Mouse (Mus musculus) liver, embryonic 11.5 days (tissue): ENCODE results near the gene Hist1h3h. TPM values are rescaled to one million over a fixed set of nuclear protein-coding genes. Genes with fewer than 3 reads are reported as not detected.
"Not testable (repeated sequence)": the region's sequence is repeated elsewhere in the genome, so short reads cannot be mapped to it uniquely, and the experiment has no call there.

ENCODE experiments used
- ATAC-seq: fragments of 200-750 bp; cut with Nextera tagmentation; replicated peaks from 2 replicates; pipeline ENCODE4 v1.8.0; 2017; ENCODE audit warnings: moderate number of reproducible peaks, mild to moderate bottlenecking, moderate TSS enrichment, moderate library complexity; ENCODE audit not compliant: low FRiP score
- DNase-seq: peaks from one replicate; pipeline ENCODE4 v3.0.0-alpha.2; 2017; ENCODE audit warnings: low spot score
- H3K27ac ChIP-seq: fragments of 300-500 bp; sonication (generic); 2 replicates; pipeline ENCODE4 v1.5.1; 2014; ENCODE audit warnings: mild to moderate bottlenecking, low read depth, low read length, control low read depth
- H3K27me3 ChIP-seq: fragments of 300-500 bp; sonication (generic); replicated peaks from 2 replicates; pipeline ENCODE4 v1.6.1; 2014; ENCODE audit warnings: low read length, mixed read lengths; ENCODE audit not compliant: control insufficient read depth, insufficient read depth
- H3K36me3 ChIP-seq: fragments of 300-500 bp; sonication (generic); 2 replicates; pipeline ENCODE4 v1.6.1; 2014; ENCODE audit warnings: mild to moderate bottlenecking, low read length, moderate library complexity, mixed read lengths; ENCODE audit not compliant: control insufficient read depth, insufficient read depth
- H3K4me1 ChIP-seq: fragments of 300-500 bp; sonication (generic); replicated peaks from 2 replicates; pipeline ENCODE4 v1.6.1; 2014; ENCODE audit warnings: low read length, mixed read lengths; ENCODE audit not compliant: control insufficient read depth, insufficient read depth
- H3K4me2 ChIP-seq: fragments of 300-500 bp; sonication (generic); 2 replicates; pipeline ENCODE4 v1.6.1; 2014; ENCODE audit warnings: mild to moderate bottlenecking, control low read depth, moderate library complexity
- H3K4me3 ChIP-seq: fragments of 300-500 bp; sonication (generic); 2 replicates; pipeline ENCODE4 v1.5.1; 2014; ENCODE audit warnings: low read depth, low read length, control low read depth
- H3K9ac ChIP-seq: fragments of 300-500 bp; sonication (generic); 2 replicates; pipeline ENCODE4 v1.6.1; 2014; ENCODE audit warnings: low read depth, low read length, control low read depth
- H3K9me3 ChIP-seq: fragments of 300-500 bp; sonication (generic); 2 replicates; pipeline ENCODE4 v1.6.1; 2016; ENCODE audit warnings: low read length, inconsistent platforms, mixed read lengths; ENCODE audit not compliant: control insufficient read depth
- WGBS: fragments of 180-500 bp; shearing (Covaris S2); extraction: QIAGEN DNeasy Blood & Tissue Kit; methylation state at CpG from one replicate; pipeline ENCODE4 v1.1.7; 2014; 5-methylcytosine and 5-hydroxymethylcytosine counted together
- polyA plus RNA-seq: library from polyadenylated mRNA; unstranded; fragments of >200 nt; fragmentation: Nextera tagmentation; extraction: Ambion mirVana; gene quantifications from 2 replicates; pipeline ENCODE4 v1.2.1, GENCODE M21; 2014

Gene Hist1h3h
- polyA plus RNA-seq, 1 experiment from 2014 or later = 6.5 TPM

GRCm38 (mm10) chr13:21715131-21715863 is 2.2 kb upstream of the Hist1h3h start:
- H3K27ac ChIP-seq = peak overlapping the region; percentile 97
- H3K9ac ChIP-seq = peak overlapping the region; percentile 73
- no peaks in the 10 kb centered on the region for H3K27me3 ChIP-seq
- H3K36me3 ChIP-seq = no peaks in the 10 kb centered on the region
- DNase-seq (peak; percentile 68), ATAC-seq (no peak)
- H3K9me3 ChIP-seq = no peaks in the 10 kb centered on the region
- WGBS = 2% methylated on average over 22 of the region's 22 CpGs
- peak overlapping the region; percentile 74 for H3K4me2 ChIP-seq
- H3K4me1 ChIP-seq = peaks cover 10% of the 10 kb centered on the region
- H3K4me3 ChIP-seq = peak overlapping the region; percentile 35

- not testable (repeated sequence) for H3K27me3 ChIP-seq, H3K36me3 ChIP-seq, H3K9me3 ChIP-seq
- under 1% methylated on average over 28 of the region's 50 CpGs for WGBS
- peaks cover 15% of the 10 kb centered on the region for H3K4me1 ChIP-seq
- peak within 1 kb of the TSS; percentile 74 for H3K4me2 ChIP-seq
- peak; percentile 86 for ATAC-seq
- H3K4me3 ChIP-seq = peak within 1 kb of the TSS; percentile 52
- peak within 1 kb of the TSS; percentile 73 for H3K9ac ChIP-seq
- DNase-seq = peak; percentile 76
- H3K27ac ChIP-seq = peak within 1 kb of the TSS; percentile 97
These were observed 1.5 kb upstream of the Hist1h3h start, which contains the start of the genes Hist1h2bl and Hist1h2ai for GRCm38 (mm10) chr13:21715864-21716539. Gene Hist1h2bl, minus strand, starts transcription at chr13:21716143. Gene Hist1h2ai, plus strand, starts transcription at chr13:21716422.

GRCm38 (mm10) chr13:21716540-21717391 is 693 bp upstream of the Hist1h3h start:
- ATAC-seq (peak; percentile 3; the same call in 1 of the 2 replicates), DNase-seq (peak; percentile 59)
- Histone ChIP-seq H3K4me1 (peaks cover 15% of the 10 kb centered on the region), H3K4me2 (peak overlapping the region; percentile 72), H3K9ac (peak overlapping the region; percentile 73), H3K4me3 (peak overlapping the region; percentile 52), H3K27ac (peak overlapping the region; percentile 97)
- not testable (repeated sequence) for H3K36me3 ChIP-seq, H3K9me3 ChIP-seq, H3K27me3 ChIP-seq
- 0% methylated on average over 8 of the region's 38 CpGs for WGBS

GRCm38 (mm10) chr13:21718381-21719080 is 1.1 kb downstream of the Hist1h3h start:
- Histone ChIP-seq H3K4me1 (peaks cover 15% of the 10 kb centered on the region), H3K27me3 (no peaks in the 10 kb centered on the region), H3K36me3 (no peaks in the 10 kb centered on the region), H3K9ac (peak overlapping the region; percentile 71), H3K9me3 (no peaks in the 10 kb centered on the region), H3K4me2 (peak overlapping the region; percentile 83), H3K27ac (peak overlapping the region; percentile 92), H3K4me3 (peak overlapping the region; percentile 54)
- 54% methylated on average over 4 of the region's 4 CpGs for WGBS
- peak; percentile 60 for DNase-seq
- ATAC-seq = no peak

GRCm38 (mm10) chr13:21721107-21721756 is 3.8 kb downstream of the Hist1h3h start:
- not testable (repeated sequence) for H3K27me3 ChIP-seq, H3K9me3 ChIP-seq, H3K36me3 ChIP-seq
- H3K4me3 ChIP-seq = peak overlapping the region; percentile 45
- DNase-seq (peak; percentile 59), ATAC-seq (0 out of 2 replicates have a peak, but pooled peaks have one; percentile 0)
- 4% methylated on average over 16 of the region's 44 CpGs for WGBS
- H3K4me2 ChIP-seq = peak overlapping the region; percentile 84
- H3K4me1 ChIP-seq = peaks cover 13% of the 10 kb centered on the region
- H3K9ac ChIP-seq = peak overlapping the region; percentile 79
- peak overlapping the region; percentile 96 for H3K27ac ChIP-seq

GRCm38 (mm10) chr13:21721757-21722372 is 4.4 kb downstream of the Hist1h3h start, which contains the start of gene Hist1h2bm:
Gene Hist1h2bm, plus strand, starts transcription at chr13:21722044.
- under 1% methylated on average over 32 of the region's 37 CpGs for WGBS
- Histone ChIP-seq H3K4me1 (peaks cover 13% of the 10 kb centered on the region), H3K9ac (peak within 1 kb of the TSS; percentile 79), H3K27ac (peak within 1 kb of the TSS; percentile 96), H3K4me3 (peak within 1 kb of the TSS; percentile 45), H3K4me2 (peak within 1 kb of the TSS; percentile 84)
- peak; percentile 75 for DNase-seq
- not testable (repeated sequence) for H3K27me3 ChIP-seq, H3K9me3 ChIP-seq, H3K36me3 ChIP-seq
- ATAC-seq = peak; percentile 91

GRCm38 (mm10) chr13:21722373-21722925 is 5.0 kb downstream of the Hist1h3h start:
- Histone ChIP-seq H3K4me2 (peak overlapping the region; percentile 59), H3K9me3 (no peaks in the 10 kb centered on the region), H3K4me3 (peak overlapping the region; percentile 28), H3K4me1 (peaks cover 13% of the 10 kb centered on the region), H3K36me3 (no peaks in the 10 kb centered on the region), H3K27ac (peak overlapping the region; percentile 95), H3K9ac (peak overlapping the region; percentile 65), H3K27me3 (no peaks in the 10 kb centered on the region)
- peak; percentile 37 for DNase-seq
- peak; percentile 15; the same call in 1 of the 2 replicates for ATAC-seq
- WGBS = 4% methylated on average over 11 of the region's 11 CpGs
